Mouse (Mus musculus) spleen, postnatal 36 days (tissue): ENCODE data around the gene Arid1b.

Experiments
- DNase-seq, 2 experiments: peaks; one replicate each; pipeline ENCODE4 v3.0.0; 2022; ENCODE audit warnings: low spot score in 2 of 2, mixed read lengths in 1 of 2

The Arid1b gene

DNA sequence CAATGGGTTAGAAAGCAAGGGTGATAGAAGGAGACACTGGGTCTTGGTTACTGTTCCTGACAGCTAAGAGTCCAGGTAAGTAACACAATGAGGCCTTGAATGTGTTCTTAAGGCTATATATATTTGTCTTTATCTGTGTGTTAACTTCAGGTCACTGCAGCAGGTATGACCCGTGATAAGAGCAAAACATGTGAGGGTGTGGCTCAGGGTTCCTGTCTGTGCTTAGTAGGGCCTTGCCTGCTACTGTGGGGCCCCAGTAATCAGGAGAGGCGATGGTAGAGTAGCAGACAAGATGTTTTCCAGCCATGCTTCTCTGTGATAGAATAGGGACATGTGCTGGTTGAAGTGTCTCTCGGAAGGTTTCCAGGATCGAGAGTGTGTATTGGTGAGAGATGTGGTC lies 118.0 kb downstream of the Arid1b start:
- DNase-seq = no peak

GRCm38 (mm10) chr17:5115952-5116351 lies 121.8 kb downstream of the Arid1b start:
- DNase-seq = no peak

DNA sequence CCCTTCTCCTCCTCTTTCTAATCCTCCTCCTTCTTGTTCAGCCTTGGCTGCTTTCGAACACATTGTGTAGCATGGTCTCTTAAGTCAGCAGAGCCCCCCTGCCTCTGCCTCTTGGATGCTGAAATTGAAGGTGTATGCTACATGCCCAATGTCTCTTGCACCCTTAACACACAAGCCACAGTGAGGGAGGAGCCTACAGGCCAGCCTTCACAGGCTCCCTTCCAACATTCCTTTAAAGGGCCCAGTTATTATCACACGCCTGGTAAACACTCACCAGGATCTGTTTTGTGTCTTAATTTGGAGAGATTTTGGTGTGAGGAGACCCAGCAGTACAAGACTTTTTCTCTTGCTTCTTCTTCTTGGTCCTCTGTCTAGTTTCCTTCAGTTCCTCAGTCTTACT lies 122.9 kb downstream of the Arid1b start:
- DNase-seq = no peak

GRCm38 (mm10) chr17:5118171-5118570 lies 124.0 kb downstream of the Arid1b start:
- no peak for DNase-seq

GRCm38 (mm10) chr17:5124643-5125042 lies 130.5 kb downstream of the Arid1b start:
- no peak for DNase-seq

- DNase-seq = no peak
These were observed 131.1 kb downstream of the Arid1b start for GRCm38 (mm10) chr17:5125084-5125855.

GRCm38 (mm10) chr17:5125856-5126806 lies 132.0 kb downstream of the Arid1b start:
- DNase-seq = no peak

- DNase-seq = no peak
These were observed 135.5 kb downstream of the Arid1b start for GRCm38 (mm10) chr17:5129606-5130005.

- no peak for DNase-seq
These were observed 136.0 kb downstream of the Arid1b start for GRCm38 (mm10) chr17:5130116-5130515.

- no peak for DNase-seq
These were observed 137.6 kb downstream of the Arid1b start for GRCm38 (mm10) chr17:5131706-5132105.

DNA sequence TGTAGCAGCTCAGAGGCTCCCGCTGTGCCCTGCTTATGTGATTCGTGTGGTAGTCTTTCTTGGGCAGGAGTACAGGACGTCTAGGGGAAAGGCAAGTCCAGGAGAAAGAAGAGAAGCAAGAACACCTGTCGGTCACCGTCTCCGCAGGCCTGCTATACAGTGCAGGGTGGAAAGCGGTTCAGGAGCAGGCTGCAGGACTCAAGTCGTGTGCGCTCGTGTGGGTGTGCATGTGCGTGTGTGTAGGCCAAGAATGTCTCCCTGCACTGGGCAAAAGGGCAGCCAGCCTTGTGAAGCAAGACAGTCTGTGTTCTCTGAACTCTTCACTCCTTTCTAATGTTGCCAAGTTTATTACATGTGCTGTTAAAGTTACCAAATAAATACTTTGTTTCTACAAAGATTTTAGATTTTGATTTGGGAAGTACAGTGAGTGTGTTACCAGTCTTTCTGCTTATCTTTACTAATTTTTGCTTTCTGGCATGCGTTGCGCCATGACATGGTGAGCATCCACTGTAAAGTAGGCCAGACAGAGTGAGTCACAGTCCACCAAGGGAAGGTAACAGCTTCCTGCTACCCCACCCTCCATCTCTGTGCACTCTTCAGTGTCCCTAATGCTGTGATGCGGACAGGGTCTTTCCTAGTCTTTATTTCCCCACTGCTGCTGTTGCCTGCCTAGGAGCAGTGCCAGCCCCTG lies 138.3 kb downstream of the Arid1b start:
- no peak for DNase-seq

GRCm38 (mm10) chr17:5132987-5133355 lies 138.8 kb downstream of the Arid1b start:
- no peak for DNase-seq

DNA sequence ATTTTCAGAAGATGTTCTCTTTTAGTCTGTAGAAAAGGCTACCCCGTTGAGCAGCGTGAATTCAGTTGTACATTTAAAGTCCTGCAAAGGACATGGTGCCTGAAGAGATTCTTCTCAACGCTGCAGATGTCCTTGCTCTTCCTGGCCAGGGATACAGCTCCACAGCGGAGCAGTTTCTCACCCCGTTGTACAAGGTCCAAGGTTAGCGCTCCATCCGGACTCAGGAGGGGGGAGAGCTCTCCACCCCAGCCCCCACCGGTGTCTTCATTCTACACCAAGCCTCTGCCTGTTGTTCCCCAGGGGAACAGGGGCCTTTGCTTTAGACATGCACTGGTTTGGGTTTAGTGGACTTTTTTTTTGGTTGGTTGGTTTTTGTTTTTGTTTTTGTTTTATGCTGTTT lies 139.7 kb downstream of the Arid1b start:
- DNase-seq = no peak

DNA sequence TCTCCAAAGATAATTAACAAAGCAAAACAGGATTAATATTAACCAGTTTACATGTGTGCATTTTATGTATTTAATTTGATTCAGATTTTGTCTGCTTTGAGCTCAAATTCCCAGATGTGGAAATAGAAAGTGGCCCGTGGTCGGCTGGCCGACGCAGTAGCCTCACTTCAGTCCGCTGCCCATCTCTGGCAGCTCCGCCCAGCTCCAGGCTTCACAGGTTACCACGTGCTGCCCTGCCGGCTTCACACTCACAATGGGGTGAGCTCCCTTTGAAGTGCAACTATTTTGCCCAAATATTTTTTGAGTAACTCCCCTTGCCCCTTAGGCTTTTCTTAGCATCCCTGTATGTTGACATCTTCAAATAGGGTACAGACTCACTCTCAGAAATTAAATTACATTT lies 140.1 kb downstream of the Arid1b start:
- DNase-seq = no peak

GRCm38 (mm10) chr17:5137936-5138335 lies 143.8 kb downstream of the Arid1b start:
- DNase-seq = no peak

DNA sequence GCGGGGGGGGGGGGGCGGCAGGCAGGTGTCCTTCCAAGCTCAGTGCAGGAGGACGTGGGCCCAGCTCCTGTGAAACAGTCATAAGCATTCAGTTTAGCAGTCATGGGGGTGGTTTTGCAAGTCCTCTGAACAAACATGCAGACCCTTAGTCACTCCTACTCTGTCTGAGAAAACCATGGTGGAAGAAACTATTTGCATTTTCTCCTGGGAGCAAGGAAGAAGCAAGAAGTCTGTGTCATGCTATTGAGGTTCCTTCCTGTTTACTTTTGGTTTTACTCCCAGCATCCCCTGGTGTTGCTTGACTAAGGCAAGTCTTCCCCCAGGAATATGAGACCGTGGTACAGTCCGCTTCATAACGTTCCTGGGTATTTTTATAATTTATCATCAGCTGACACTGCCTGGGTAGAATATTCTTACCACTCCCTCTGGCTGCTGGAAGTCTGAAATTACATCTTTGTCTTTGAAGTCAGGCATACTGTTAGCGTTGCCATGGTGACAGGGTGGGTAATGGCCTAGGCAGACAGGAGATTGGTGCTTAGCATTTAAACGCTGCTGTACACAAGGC lies 144.6 kb downstream of the Arid1b start:
- peak; percentile 49 to 58 for DNase-seq

DNA sequence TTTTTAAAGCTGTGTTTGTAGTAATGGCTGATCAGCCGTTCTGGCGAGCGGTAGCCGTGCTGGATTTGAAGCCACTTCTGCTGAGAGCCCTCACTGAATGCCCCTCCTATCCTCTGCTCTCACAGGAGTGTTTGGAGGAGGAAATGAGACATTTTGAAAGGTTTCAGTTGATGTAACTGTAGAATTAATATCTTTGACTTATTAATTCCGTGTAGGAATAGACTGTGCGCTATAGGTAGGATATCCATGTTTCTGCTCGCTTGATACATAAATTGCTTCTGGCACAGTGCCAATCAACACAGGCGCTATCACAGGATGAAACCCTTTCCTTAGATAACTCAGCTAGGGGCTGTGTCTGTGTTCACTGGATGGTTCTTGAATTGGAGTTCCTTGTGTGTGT lies 145.4 kb downstream of the Arid1b start:
- DNase-seq = no peak

DNA sequence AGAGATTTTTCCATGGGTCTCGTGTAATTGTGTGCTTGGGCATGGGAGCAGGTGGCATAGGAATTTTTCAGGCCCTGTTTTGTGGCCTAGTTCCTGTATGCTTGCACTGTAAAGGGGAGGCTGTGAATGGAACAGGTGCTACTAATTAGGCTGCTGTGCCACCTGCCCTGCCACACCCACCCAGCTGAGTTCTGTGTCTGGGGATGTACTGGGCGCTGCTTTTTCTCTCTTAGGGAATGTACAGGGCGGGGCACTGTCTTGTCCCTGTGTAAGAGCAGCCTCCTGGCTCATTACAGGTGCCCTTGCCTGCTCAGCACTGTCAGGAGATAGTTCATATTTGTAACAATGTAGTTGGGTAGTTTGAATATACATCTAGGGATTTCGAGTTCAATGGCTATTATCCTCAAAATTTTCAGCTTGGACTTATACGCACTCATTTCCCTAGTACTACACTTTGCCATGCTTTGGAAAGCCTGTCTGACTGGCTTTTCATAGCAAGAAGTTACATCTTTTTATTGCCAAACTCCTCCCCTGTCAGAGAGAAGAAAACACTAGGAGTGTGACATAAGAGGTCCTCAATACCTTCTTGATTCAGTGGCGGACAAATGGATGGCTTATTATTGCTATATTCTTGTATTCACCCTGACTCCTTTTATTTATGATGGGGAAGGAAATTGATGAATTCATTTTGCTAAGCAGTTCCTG lies 149.8 kb downstream of the Arid1b start:
- no peak for DNase-seq

DNA sequence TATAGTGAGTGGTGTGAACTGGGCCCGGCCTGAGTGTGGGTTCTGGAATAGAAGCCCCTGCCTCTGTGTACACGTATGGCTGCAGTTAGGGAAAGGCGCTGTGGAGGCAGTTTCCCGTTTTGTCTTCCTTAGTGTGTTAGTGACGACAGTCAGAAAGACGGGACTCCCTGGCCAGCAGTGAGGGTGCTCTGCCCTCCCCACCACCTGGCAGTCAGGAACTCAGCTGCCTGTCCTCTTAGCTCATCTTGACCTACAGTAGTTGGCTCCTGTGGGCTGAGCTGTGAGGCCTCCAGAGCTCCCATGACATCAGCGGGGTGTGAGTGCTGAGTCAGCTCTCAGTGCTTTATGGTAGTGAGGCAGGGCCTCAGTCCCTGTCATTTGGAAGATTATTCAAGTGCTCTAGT lies 156.5 kb downstream of the Arid1b start:
- no peak for DNase-seq

DNA sequence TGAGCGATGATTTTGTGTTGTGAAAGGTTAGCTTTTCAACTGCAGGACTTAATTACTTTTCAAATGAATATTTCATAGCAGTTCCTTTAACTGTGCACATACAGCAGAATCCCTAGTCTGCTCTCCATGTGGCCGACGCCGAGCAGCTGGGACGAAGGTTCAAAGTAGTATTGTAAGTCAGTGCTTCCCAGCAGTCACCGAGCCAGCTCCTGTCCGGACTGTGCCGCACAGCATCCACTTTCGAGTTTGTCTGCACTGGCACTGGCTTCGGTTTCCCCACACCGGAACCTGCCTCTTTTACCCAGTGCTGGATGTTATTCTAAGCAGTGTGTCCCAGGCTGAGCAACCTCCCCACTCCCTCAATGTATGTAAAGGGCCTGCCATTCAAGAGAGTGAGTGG lies 157.7 kb downstream of the Arid1b start:
- DNase-seq = no peak

DNA sequence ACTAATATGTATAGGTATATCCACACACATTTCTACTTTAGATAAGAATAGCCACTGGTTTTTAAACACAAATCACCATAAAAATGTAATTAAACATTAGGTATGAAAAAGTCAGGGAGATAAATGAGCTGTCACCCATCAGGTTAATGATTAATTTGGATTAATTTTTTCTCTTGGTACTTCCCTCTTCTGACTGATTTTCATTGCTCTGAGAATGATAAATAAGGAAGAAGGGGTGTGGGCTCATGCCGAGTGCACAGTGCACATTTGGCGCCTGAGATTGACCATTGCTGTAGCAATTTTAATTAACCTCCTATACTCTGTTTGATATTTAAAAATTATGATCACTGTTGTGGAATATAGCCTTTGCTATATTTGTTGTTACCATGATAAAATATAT lies 159.3 kb downstream of the Arid1b start:
- no peak for DNase-seq
